Mouse (Mus musculus) limb, embryonic 12.5 days (tissue): ENCODE data around the gene Foxn3. TPM values are rescaled to one million over a fixed set of nuclear protein-coding genes. Genes with fewer than 3 reads are reported as not detected.

Experiments
- ATAC-seq: fragments of 200-750 bp; cut with Nextera tagmentation; 2 replicates; pipeline ENCODE4 v1.8.0; 2017; ENCODE audit warnings: low read depth, moderate TSS enrichment; ENCODE audit not compliant: insufficient number of reproducible peaks, insufficient read depth, low FRiP score, low TSS enrichment
- H3K27ac ChIP-seq: fragments of 300-500 bp; sonication (generic); 2 replicates; pipeline ENCODE4 v1.5.1; 2016; ENCODE audit warnings: mild to moderate bottlenecking, moderate library complexity
- H3K27me3 ChIP-seq: fragments of 300-500 bp; sonication (generic); 2 replicates; pipeline ENCODE4 v1.6.1; 2016; ENCODE audit warnings: mild to moderate bottlenecking, moderate library complexity
- H3K36me3 ChIP-seq: fragments of 300-500 bp; sonication (generic); 2 replicates; pipeline ENCODE4 v1.6.1; 2016; ENCODE audit warnings: mild to moderate bottlenecking, moderate library complexity
- H3K4me1 ChIP-seq: fragments of 300-500 bp; sonication (generic); replicated peaks from 2 replicates; pipeline ENCODE4 v1.6.1; 2016
- H3K4me2 ChIP-seq: fragments of 300-500 bp; sonication (generic); 2 replicates; pipeline ENCODE4 v1.6.1; 2016; ENCODE audit warnings: mild to moderate bottlenecking, moderate library complexity
- H3K4me3 ChIP-seq: fragments of 300-500 bp; sonication (generic); replicated peaks from 2 replicates; pipeline ENCODE4 v1.5.1; 2016; ENCODE audit warnings: mild to moderate bottlenecking
- H3K9ac ChIP-seq: fragments of 300-500 bp; sonication (generic); replicated peaks from 2 replicates; pipeline ENCODE4 v1.6.1; 2016; ENCODE audit warnings: mild to moderate bottlenecking, moderate library complexity
- H3K9me3 ChIP-seq: fragments of 300-500 bp; sonication (generic); 2 replicates; pipeline ENCODE4 v1.6.1; 2016; ENCODE audit warnings: mild to moderate bottlenecking, moderate library complexity
- WGBS: fragments of 180-500 bp; shearing (Covaris S2); methylation state at CpG from one replicate; pipeline ENCODE4 v1.1.7; 2016; 5-methylcytosine and 5-hydroxymethylcytosine counted together
- polyA plus RNA-seq: library from polyadenylated mRNA; unstranded; fragments of >200 nt; fragmentation: Nextera tagmentation; extraction: Ambion mirVana; gene quantifications from 2 replicates; pipeline ENCODE4 v1.2.1, GENCODE M21; 2016

Foxn3 gene
- polyA plus RNA-seq, 1 experiment from 2014 or later, result 115 TPM

DNA sequence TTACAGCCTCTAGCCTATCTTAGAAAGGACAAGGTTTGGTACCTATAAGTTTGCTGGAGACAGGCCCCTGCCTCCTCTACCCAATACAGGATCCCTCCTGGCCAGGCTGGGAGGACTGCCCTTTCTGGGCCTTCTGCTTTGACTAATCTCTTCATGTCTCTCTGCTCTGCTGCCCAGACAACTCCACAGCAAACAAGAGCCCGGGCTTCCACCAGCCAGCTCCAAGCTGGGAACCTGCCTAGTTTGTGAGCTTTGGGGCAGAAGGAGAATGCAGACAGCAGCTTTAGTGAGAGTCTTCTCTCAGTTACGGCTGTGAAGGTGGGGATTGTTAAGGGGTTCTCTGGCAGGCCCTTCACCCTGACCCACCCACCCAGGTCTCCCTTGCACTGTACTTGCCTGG lies 330.0 kb downstream of the Foxn3 start:
- peaks cover 21% of the 10 kb centered on the region for H3K4me1 ChIP-seq

DNA sequence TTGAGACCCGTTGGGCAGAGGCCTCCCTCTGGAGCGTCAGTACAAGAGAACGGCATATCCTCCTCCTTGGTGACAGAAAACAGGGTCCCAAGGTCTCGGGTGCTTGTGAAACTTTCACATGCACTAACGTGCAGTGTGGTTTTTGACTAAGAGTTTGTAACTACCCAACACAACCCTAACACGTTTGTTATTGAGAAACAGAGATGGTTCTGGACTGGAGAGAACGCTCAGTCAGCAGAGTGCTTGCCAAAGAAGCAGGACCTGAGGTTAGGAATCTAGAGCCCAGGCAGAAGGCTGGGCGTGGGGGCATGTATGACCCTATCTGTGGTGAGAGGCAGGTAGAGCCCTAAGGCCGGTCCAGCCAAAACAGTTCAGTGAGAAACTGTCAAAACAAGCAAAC lies 330.9 kb downstream of the Foxn3 start:
- Histone ChIP-seq H3K36me3 (peaks cover 4% of the 10 kb centered on the region; the same call in 1 of the 2 replicates), H3K27me3 (no peaks in the 10 kb centered on the region), H3K4me1 (peaks cover 21% of the 10 kb centered on the region), H3K4me3 (no peak overlapping the region), H3K4me2 (no peak overlapping the region), H3K9ac (no peak overlapping the region), H3K9me3 (no peaks in the 10 kb centered on the region), H3K27ac (no peak overlapping the region)
- ATAC-seq, result no peak
- 72% methylated on average over 9 of the region's 9 CpGs for WGBS

More for the DNA sequence above, 330.0 kb downstream of the Foxn3 start:
- Histone ChIP-seq H3K27me3 (no peaks in the 10 kb centered on the region), H3K4me3 (no peak overlapping the region), H3K36me3 (peaks cover 4% of the 10 kb centered on the region; the same call in 1 of the 2 replicates), H3K4me2 (no peak overlapping the region), H3K9ac (no peak overlapping the region), H3K27ac (no peak overlapping the region), H3K9me3 (no peaks in the 10 kb centered on the region)
- ATAC-seq, result no peak
- 76% methylated on average over 2 of the region's 2 CpGs for WGBS

DNA sequence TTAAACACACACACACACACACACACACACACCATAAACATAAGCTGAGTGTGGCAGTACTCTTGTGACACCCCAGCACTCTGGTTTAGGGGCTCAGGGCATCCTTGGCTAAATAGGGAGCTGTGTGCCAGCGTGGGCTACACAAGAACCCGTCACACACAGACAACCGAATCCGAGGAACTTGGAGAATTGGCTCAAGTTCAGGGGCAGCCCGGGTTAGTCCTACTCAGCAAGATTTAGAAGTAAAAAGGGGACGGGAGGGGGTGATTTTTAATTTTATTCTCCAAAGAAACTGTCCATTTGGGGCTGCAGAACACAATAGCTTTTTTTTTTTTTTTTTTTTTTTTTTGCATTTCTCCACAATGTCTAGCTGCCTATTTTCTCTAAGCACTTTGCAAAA lies 332.1 kb downstream of the Foxn3 start:
- Histone ChIP-seq H3K36me3 (peaks cover 4% of the 10 kb centered on the region; the same call in 1 of the 2 replicates), H3K4me1 (peaks cover 21% of the 10 kb centered on the region)
- 92% methylated on average over 6 of the region's 6 CpGs for WGBS

DNA sequence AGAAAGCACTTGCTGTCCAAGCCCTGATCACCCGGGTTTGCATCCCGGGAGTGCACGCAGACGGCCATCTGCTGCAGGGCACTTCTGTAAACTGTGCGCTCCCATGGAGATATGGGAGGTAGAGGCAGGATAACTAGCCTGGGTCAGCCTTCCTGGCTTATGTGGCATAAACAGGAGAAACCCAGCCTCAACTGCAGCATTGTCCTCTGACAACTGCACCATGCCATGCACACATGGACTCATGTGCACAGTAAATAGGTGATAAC lies 332.7 kb downstream of the Foxn3 start:
- Histone ChIP-seq H3K36me3 (peaks cover 4% of the 10 kb centered on the region; the same call in 1 of the 2 replicates), H3K4me1 (peaks cover 21% of the 10 kb centered on the region), H3K4me2 (no peak overlapping the region), H3K27ac (0 out of 2 replicates have a peak overlapping the region, but pooled peaks have one; percentile 7), H3K9ac (no peak overlapping the region), H3K9me3 (no peaks in the 10 kb centered on the region), H3K4me3 (no peak overlapping the region), H3K27me3 (no peaks in the 10 kb centered on the region)
- no peak for ATAC-seq
- 73% methylated on average over 5 of the region's 5 CpGs for WGBS

More for the DNA sequence above, 332.1 kb downstream of the Foxn3 start:
- Histone ChIP-seq H3K27ac (no peak overlapping the region), H3K9ac (no peak overlapping the region), H3K27me3 (no peaks in the 10 kb centered on the region), H3K4me2 (no peak overlapping the region), H3K9me3 (no peaks in the 10 kb centered on the region), H3K4me3 (no peak overlapping the region)
- no peak for ATAC-seq

DNA sequence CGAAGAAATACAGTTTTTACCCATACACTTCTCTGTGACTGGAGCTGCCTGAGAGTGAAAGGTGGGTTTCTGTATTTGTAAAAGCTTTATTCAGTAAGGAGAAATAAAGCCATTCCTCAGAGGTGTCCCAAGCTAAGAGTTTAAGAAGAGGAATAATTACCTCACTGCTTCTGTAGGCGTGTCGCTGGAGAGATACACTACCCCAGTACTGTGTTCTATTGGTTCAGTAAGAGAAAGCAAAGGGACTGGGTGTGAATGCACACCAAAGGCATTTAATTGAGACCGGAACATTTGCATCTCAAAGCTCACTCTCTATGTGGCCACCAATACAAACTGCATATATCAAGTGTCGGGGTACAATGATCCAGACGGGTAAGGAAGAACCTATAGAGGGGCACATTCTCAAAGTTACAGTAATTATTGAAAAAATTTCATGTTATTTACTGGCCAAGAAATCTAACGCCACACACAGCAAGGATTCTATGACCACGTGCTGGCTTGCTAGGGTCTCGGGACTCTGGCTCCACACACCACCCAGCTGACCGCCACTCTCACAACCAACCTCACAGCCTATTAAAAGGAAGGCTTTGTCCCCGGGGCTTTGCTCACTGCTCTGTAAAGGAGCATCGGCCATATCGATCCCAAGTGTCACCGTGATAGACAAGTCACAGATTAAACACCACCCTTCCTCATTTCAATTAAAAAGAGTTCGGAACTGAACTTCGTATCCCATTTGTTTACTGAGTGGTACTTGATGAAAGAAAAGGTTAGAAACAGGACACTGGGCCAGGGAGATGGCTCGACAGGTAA lies 333.2 kb downstream of the Foxn3 start:
- H3K4me1 ChIP-seq, result peaks cover 25% of the 10 kb centered on the region
- H3K27me3 ChIP-seq, result no peaks in the 10 kb centered on the region
- no peak for ATAC-seq
- peaks cover 1% of the 10 kb centered on the region; the same call in 1 of the 2 replicates for H3K36me3 ChIP-seq
- H3K9ac ChIP-seq, result no peak overlapping the region
- no peak overlapping the region for H3K27ac ChIP-seq
- WGBS, result 70% methylated on average over 17 of the region's 17 CpGs
- H3K4me3 ChIP-seq, result no peak overlapping the region
- no peak overlapping the region for H3K4me2 ChIP-seq
- no peaks in the 10 kb centered on the region for H3K9me3 ChIP-seq

DNA sequence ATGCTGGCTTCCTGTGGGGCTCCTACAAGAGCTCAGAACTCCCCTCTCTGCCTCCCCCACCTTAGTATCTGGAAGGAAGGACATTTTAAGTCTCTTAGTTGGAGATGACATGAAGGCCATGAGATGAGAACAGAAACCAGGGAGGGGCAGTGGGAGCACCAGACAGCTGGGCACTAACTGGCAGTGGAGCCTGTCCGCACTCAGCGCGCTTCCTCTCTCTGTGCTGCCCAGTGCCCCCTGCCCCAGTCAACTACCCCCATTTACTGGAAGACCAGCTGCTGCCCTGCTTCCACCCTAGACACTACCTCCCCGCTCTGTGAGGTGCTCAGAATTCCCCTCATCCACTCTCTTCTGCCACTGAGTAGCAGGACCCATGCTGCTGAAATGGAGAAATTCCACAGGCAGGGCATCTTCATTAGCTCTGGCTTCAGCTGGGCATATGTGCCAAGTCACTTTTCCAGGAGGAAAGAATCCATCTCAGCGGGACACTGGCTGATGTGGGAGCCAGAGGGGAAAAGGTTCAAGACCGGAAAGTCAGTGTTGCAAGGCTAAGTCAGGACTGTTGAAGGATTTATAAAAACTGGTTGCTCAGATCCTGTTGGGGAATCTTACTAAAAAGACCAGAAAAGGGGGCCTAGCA lies 335.9 kb downstream of the Foxn3 start:
- H3K4me1 ChIP-seq, result peaks cover 25% of the 10 kb centered on the region
- 85% methylated on average over 6 of the region's 6 CpGs for WGBS
- no peaks in the 10 kb centered on the region for H3K36me3 ChIP-seq
- H3K27ac ChIP-seq, result no peak overlapping the region
- H3K9ac ChIP-seq, result no peak overlapping the region
- no peaks in the 10 kb centered on the region for H3K9me3 ChIP-seq
- H3K27me3 ChIP-seq, result no peaks in the 10 kb centered on the region
- no peak overlapping the region for H3K4me3 ChIP-seq
- no peak overlapping the region for H3K4me2 ChIP-seq
- no peak for ATAC-seq

DNA sequence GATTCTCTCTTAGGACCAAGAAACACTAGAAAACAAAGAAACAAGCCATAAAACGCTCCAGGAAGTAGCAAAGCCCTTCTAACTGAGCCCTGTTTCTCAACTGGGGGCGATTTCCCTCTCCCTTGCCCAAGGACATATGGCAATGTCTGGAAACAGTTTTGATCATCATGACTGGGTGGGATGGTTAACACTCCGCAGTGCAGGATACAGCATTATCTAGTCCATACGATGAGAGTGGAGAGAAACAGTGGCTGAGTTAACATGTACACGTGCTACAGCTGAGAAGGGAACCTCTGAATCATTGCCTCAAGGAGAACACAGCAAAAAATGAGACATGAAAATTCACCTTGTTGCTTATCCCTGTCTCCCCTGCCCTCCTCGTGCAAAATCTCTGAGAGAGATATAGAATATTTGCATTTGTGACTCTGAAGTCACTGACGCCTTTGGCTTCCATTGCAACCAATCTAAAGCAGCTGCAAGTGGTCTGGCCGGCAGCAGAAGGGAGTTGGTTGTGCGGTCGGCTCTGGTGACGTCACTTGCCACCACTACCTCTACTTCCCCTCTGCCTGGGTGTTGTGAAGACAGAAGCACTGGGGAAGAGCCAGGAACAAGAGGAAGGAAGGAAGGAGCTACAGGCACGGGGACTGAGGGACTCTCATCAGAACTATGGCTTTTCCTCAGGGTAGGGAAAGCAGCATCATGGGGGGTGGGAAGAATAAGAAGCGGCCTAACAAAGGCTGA lies 338.3 kb downstream of the Foxn3 start:
- Histone ChIP-seq H3K36me3 (no peaks in the 10 kb centered on the region), H3K9me3 (no peaks in the 10 kb centered on the region), H3K9ac (no peak overlapping the region), H3K4me1 (peaks cover 27% of the 10 kb centered on the region), H3K27ac (no peak overlapping the region), H3K4me2 (no peak overlapping the region), H3K4me3 (no peak overlapping the region), H3K27me3 (no peaks in the 10 kb centered on the region)
- ATAC-seq, result no peak
- WGBS, result 53% methylated on average over 13 of the region's 13 CpGs

DNA sequence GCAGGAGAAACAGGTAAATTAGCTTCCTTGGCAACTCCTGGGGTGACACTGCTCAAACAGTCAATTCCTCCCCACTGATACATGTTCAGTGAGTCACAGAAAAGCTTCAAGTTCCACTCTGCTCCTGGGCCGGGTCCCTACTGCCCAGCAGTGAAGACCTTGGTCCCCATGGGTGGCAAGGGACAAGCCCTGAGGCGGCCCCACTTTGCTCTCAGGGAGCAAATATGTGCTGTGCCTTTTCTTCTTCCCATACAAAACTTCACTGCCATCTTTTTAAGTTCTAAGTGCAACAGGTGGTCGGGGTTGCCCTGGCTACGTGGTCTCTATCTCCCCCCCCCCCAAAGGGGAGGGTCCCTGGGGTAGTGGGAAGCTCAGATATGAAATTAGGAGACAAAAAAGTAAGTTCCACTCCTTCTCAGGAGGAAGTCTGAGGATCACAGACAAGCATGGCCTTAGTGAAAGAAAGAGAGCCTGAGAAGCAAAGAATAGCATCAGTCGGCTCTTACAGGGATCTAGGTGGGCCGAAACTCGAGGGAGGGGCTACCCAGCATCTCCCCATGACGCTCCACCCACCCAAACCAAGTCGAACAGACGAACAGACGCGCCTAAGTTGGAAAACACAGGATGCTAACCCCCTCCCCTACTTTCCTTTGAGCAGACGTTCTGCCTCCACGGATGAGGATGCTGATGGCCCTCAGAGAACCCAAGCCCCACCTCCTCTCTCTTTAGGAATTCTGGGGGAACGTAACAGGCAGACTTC lies 342.1 kb downstream of the Foxn3 start:
- Histone ChIP-seq H3K36me3 (peaks cover 6% of the 10 kb centered on the region; the same call in 1 of the 2 replicates), H3K27me3 (no peaks in the 10 kb centered on the region), H3K27ac (no peak overlapping the region), H3K4me1 (peaks cover 40% of the 10 kb centered on the region), H3K9ac (no peak overlapping the region), H3K4me3 (no peak overlapping the region), H3K4me2 (no peak overlapping the region), H3K9me3 (no peaks in the 10 kb centered on the region)
- no peak for ATAC-seq
- 61% methylated on average over 15 of the region's 15 CpGs for WGBS

DNA sequence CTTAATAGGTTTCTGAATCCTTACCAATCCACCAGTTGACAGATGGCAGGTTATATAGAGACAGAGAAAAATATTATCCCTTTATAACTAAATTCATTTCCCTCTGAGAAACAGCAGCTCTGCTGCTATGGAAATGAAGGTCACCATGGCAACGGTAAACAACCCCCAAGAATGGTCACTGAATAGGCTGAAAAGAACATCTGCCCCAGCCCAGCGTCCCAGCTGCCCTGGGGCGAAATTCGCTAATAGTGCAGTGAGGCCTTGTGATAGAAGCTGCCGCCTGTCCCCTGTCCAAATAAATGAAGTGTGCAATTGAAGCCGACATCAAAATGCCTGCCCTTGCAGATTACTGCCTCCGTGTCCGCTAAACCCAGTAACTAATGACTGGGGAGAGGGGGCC lies 343.0 kb downstream of the Foxn3 start:
- Histone ChIP-seq H3K27ac (no peak overlapping the region), H3K27me3 (no peaks in the 10 kb centered on the region), H3K9ac (no peak overlapping the region), H3K36me3 (peaks cover 6% of the 10 kb centered on the region; the same call in 1 of the 2 replicates), H3K4me1 (peaks cover 46% of the 10 kb centered on the region), H3K9me3 (no peaks in the 10 kb centered on the region), H3K4me3 (no peak overlapping the region), H3K4me2 (no peak overlapping the region)
- 27% methylated on average over 8 of the region's 8 CpGs for WGBS
- no peak for ATAC-seq

DNA sequence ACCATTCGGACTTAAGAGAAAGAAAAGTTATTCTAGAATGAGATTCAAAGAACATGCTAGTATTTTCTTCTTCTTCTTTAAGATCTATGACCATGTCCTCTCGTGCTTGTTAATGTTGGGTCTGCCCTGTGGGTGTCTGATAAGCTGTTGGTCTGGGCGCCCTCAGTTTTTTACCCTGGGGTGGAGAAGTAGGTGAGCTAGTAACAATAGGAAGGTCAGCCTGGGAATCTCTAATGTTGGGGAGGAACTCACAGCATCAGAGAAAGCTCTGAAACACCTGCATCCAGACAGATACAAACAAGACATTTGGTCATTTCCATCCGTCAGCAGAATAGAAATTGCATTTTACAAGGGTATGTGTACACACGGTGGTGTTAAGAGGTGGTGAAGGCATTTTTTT lies 343.6 kb downstream of the Foxn3 start:
- peaks cover 6% of the 10 kb centered on the region; the same call in 1 of the 2 replicates for H3K36me3 ChIP-seq
- no peak overlapping the region for H3K27ac ChIP-seq
- peaks cover 41% of the 10 kb centered on the region for H3K4me1 ChIP-seq
- H3K9ac ChIP-seq, result no peak overlapping the region
- H3K9me3 ChIP-seq, result no peaks in the 10 kb centered on the region
- H3K4me2 ChIP-seq, result no peak overlapping the region
- no peak for ATAC-seq
- 79% methylated on average over 5 of the region's 5 CpGs for WGBS
- H3K27me3 ChIP-seq, result no peaks in the 10 kb centered on the region
- no peak overlapping the region for H3K4me3 ChIP-seq
